Mouse (Mus musculus) limb, embryonic 11.5 days (tissue): ENCODE measurements around the gene Tesc. TPM values are rescaled to one million over a fixed set of nuclear protein-coding genes. Genes with fewer than 3 reads are reported as not detected.

Experiments used
- ATAC-seq: fragments of 200-750 bp; cut with Nextera tagmentation; 2 replicates; pipeline ENCODE4 v1.8.0; 2017; ENCODE audit warnings: low read depth; ENCODE audit not compliant: insufficient number of reproducible peaks, low FRiP score, low TSS enrichment
- DNase-seq: peaks from one replicate; pipeline ENCODE4 v3.0.0-alpha.2; 2015; ENCODE audit warnings: low spot score
- H3K27ac ChIP-seq: fragments of 300-500 bp; sonication (generic); replicated peaks from 2 replicates; pipeline ENCODE4 v1.5.1; 2014; ENCODE audit warnings: low read depth, mild to moderate bottlenecking, low read length
- H3K27me3 ChIP-seq: fragments of 300-500 bp; sonication (generic); 2 replicates; pipeline ENCODE4 v1.6.1; 2014; ENCODE audit warnings: mild to moderate bottlenecking, low read length, mixed read lengths; ENCODE audit not compliant: control insufficient read depth, insufficient read depth
- H3K36me3 ChIP-seq: fragments of 300-500 bp; sonication (generic); 2 replicates; pipeline ENCODE4 v1.6.1; 2014; ENCODE audit warnings: mild to moderate bottlenecking, low read length, moderate library complexity, mixed read lengths; ENCODE audit not compliant: control insufficient read depth, insufficient read depth
- H3K4me1 ChIP-seq: fragments of 300-500 bp; sonication (generic); 2 replicates; pipeline ENCODE4 v1.6.1; 2014; ENCODE audit warnings: low read length, mixed read lengths; ENCODE audit not compliant: control insufficient read depth, insufficient read depth
- H3K4me2 ChIP-seq: fragments of 300-500 bp; sonication (generic); 2 replicates; pipeline ENCODE4 v1.6.1; 2014; ENCODE audit warnings: low read depth, mild to moderate bottlenecking, moderate library complexity; ENCODE audit not compliant: severe bottlenecking
- H3K4me3 ChIP-seq: fragments of 300-500 bp; sonication (generic); 2 replicates; pipeline ENCODE4 v1.5.1; 2014; ENCODE audit warnings: low read depth, low read length
- H3K9ac ChIP-seq: fragments of 300-500 bp; sonication (generic); 2 replicates; pipeline ENCODE4 v1.6.1; 2014; ENCODE audit warnings: mild to moderate bottlenecking, low read length
- H3K9me3 ChIP-seq: fragments of 300-500 bp; sonication (generic); 2 replicates; pipeline ENCODE4 v1.6.1; 2016; ENCODE audit warnings: low read length; ENCODE audit not compliant: control insufficient read depth
- WGBS: fragments of 180-500 bp; shearing (Covaris S2); extraction: QIAGEN DNeasy Blood & Tissue Kit; methylation state at CpG from one replicate; pipeline ENCODE4 v1.1.7; 2014; 5-methylcytosine and 5-hydroxymethylcytosine counted together
- polyA plus RNA-seq: library from polyadenylated mRNA; unstranded; fragments of >200 nt; fragmentation: Nextera tagmentation; extraction: Ambion mirVana; gene quantifications from 2 replicates; pipeline ENCODE4 v1.2.1, GENCODE M21; 2014

The Tesc gene
- polyA plus RNA-seq, 1 experiment from 2014 or later, result 0.53 TPM

DNA sequence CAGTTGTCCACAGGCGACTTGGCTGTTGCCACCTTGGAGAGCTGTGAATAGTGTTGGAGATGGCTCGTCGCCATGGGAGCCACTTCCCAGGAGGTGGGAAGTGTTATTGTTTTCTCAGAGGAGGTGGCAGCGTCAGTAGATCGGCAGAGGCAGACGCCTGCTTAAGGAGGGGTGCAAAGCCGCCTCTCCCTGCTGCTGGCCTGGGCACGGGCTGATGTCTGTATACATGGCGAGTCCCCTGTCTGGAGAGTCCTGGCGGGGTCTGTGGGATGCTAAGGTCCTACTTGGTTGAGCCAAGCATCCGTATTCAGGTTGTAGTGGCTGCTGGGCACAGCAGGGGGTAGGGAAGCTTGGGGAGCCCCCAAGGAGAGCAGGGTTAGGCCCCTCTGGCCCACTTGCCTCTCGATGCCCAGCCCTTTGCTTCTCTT, 11.7 kb downstream of the Tesc start:
- Histone ChIP-seq H3K27ac (no peak overlapping the region), H3K4me2 (no peak overlapping the region), H3K36me3 (no peaks in the 10 kb centered on the region), H3K4me3 (no peak overlapping the region), H3K27me3 (peaks cover 3% of the 10 kb centered on the region; the same call in 1 of the 2 replicates), H3K9ac (no peak overlapping the region), H3K9me3 (no peaks in the 10 kb centered on the region), H3K4me1 (peaks cover 8% of the 10 kb centered on the region; the same call in 1 of the 2 replicates)
- DNase-seq (no peak), ATAC-seq (no peak)
- WGBS, result 35% methylated on average over 12 of the region's 12 CpGs

DNA sequence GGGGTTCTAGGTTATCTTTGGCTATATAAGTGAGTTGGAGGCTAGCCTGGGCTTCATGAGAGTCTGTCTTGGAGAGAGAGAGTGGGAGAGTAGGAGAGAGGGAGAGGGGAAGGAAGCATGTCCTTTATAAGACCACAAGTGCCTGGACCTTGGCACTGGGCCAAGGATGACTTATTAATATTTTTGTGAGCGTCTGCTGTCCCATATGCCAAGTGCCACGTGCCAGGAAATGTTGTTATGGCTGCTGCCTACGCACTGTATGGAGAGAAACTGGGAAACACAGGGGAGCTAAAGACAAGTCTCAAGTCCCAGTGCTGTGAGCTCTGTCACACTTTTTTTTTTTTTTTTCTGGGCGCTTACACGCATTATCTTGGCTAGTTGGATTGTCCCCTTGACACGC, 15.1 kb downstream of the Tesc start:
- no peaks in the 10 kb centered on the region for H3K9me3 ChIP-seq
- H3K4me3 ChIP-seq, result no peak overlapping the region
- WGBS, result 95% methylated on average over 6 of the region's 6 CpGs
- ATAC-seq (no peak), DNase-seq (no peak)
- H3K4me2 ChIP-seq, result no peak overlapping the region
- H3K27ac ChIP-seq, result no peak overlapping the region
- peaks cover 4% of the 10 kb centered on the region; the same call in 1 of the 2 replicates for H3K4me1 ChIP-seq
- H3K27me3 ChIP-seq, result no peaks in the 10 kb centered on the region
- H3K36me3 ChIP-seq, result no peaks in the 10 kb centered on the region
- no peak overlapping the region for H3K9ac ChIP-seq

DNA sequence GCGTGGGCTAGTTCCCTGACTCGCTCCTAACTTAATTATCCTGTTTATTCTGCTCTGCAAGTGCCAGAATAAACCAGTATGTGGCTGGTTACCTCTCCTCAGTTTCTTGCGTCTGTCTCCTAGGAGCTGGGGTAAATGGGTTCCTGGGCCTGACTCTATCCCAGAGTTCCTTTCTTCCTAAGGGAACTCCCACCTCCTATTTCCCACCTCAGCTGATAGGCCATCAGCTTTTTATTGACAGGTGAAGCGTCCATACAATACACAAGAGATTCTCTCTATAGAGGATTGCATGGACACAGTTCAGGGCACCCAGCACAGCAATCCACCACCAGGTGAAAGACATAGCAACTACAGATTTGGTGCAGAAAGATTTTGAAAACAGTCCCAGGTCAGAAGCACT, 16.2 kb downstream of the Tesc start:
- no peak for DNase-seq
- 89% methylated on average over 4 of the region's 4 CpGs for WGBS
- no peaks in the 10 kb centered on the region for H3K9me3 ChIP-seq

DNA sequence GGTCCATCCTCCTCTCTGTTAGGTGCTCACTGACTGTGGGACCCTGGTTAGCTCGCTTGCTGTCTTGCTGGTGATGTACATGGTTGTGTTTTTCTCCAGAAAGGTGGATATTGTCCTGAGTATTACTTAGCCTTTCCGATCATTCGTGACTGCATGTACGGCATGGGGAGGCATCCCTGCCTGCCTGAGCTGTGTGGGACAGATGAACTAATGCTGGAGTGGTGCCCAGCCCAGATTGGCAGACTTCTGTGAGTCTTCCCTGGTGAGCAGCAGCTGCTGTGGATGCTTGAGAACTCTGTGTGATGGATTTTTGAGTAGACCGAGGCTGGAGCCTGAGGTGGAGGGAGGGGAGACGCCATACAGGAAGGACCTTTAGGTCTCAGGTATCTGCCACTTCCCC, 17.4 kb downstream of the Tesc start:
- WGBS, result 91% methylated on average over 6 of the region's 6 CpGs

More for the DNA sequence above, 16.2 kb downstream of the Tesc start:
- Histone ChIP-seq H3K36me3 (no peaks in the 10 kb centered on the region), H3K4me1 (no peaks in the 10 kb centered on the region), H3K9ac (no peak overlapping the region), H3K27ac (no peak overlapping the region), H3K27me3 (no peaks in the 10 kb centered on the region), H3K4me2 (no peak overlapping the region), H3K4me3 (no peak overlapping the region)
- ATAC-seq, result no peak

DNA sequence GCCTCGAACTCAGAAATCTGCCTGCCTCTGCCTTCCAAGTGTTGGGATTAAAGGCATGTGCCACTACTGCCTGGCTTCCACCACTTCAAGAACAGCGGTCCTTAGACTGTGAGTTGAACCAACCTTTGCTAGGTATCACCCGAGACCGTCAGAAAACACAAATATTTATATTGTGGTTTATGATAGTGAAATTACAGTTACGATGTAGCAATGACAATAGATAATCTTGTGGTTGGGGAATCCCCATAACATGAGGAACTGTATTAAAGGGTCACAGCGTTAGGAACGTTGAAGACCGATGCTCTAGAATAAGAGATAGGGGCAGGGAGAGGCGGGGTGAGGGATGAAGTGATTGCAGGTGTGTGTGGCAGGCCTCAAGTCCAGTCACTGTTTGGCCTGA, 17.8 kb downstream of the Tesc start:
- Histone ChIP-seq H3K9ac (no peak overlapping the region), H3K9me3 (no peaks in the 10 kb centered on the region), H3K4me2 (no peak overlapping the region), H3K27me3 (no peaks in the 10 kb centered on the region), H3K4me1 (no peaks in the 10 kb centered on the region), H3K27ac (no peak overlapping the region), H3K4me3 (no peak overlapping the region), H3K36me3 (no peaks in the 10 kb centered on the region)
- no peak for DNase-seq
- WGBS, result 91% methylated on average over 9 of the region's 9 CpGs
- ATAC-seq, result no peak

More for the DNA sequence above, 17.4 kb downstream of the Tesc start:
- no peak for ATAC-seq
- Histone ChIP-seq H3K27me3 (no peaks in the 10 kb centered on the region), H3K4me2 (no peak overlapping the region), H3K9me3 (no peaks in the 10 kb centered on the region), H3K27ac (no peak overlapping the region), H3K4me1 (no peaks in the 10 kb centered on the region), H3K36me3 (no peaks in the 10 kb centered on the region), H3K4me3 (no peak overlapping the region), H3K9ac (no peak overlapping the region)
- DNase-seq, result no peak

GRCm38 (mm10) chr5:118047091-118047757, 19.7 kb downstream of the Tesc start:
- ATAC-seq, result no peak
- Histone ChIP-seq H3K9me3 (no peaks in the 10 kb centered on the region), H3K9ac (no peak overlapping the region), H3K4me1 (no peaks in the 10 kb centered on the region), H3K4me3 (no peak overlapping the region), H3K27ac (no peak overlapping the region), H3K27me3 (no peaks in the 10 kb centered on the region), H3K4me2 (no peak overlapping the region), H3K36me3 (no peaks in the 10 kb centered on the region)
- DNase-seq, result no peak
- WGBS, result 91% methylated on average over 14 of the region's 14 CpGs

- no peak for ATAC-seq
- 78% methylated on average over 4 of the region's 4 CpGs for WGBS
These were observed 20.9 kb downstream of the Tesc start for GRCm38 (mm10) chr5:118048412-118048811.

DNA sequence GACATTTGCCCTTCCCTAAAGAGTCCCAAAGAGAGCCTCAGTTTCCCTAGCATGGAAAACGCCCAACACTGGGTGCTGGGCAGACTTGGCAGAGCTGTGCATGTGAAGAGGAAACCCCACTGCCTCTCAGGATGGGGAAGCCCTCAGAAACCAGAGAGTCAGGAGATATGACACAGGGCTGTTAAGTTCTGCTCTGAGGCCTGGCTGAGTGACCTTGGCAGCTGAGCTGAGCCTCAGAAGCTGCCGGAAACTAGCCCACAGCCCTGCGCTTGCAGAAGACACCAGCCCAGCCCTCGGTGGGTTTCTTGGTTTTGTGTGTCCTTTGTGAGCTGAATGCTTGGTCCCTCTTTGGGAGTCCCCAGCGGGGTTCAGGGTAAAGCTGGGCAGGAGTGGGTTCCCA, 21.4 kb downstream of the Tesc start:
- no peaks in the 10 kb centered on the region for H3K4me1 ChIP-seq
- no peaks in the 10 kb centered on the region for H3K9me3 ChIP-seq
- H3K27ac ChIP-seq, result no peak overlapping the region
- DNase-seq, result no peak
- H3K4me3 ChIP-seq, result no peak overlapping the region
- H3K27me3 ChIP-seq, result no peaks in the 10 kb centered on the region
- H3K36me3 ChIP-seq, result no peaks in the 10 kb centered on the region
- WGBS, result 88% methylated on average over 5 of the region's 5 CpGs
- no peak for ATAC-seq
- no peak overlapping the region for H3K9ac ChIP-seq
- H3K4me2 ChIP-seq, result no peak overlapping the region

More at GRCm38 (mm10) chr5:118048412-118048811, 20.9 kb downstream of the Tesc start:
- H3K9me3 ChIP-seq, result no peaks in the 10 kb centered on the region
- no peaks in the 10 kb centered on the region for H3K4me1 ChIP-seq
- H3K9ac ChIP-seq, result no peak overlapping the region
- no peaks in the 10 kb centered on the region for H3K27me3 ChIP-seq
- H3K27ac ChIP-seq, result no peak overlapping the region
- H3K4me2 ChIP-seq, result no peak overlapping the region
- H3K36me3 ChIP-seq, result no peaks in the 10 kb centered on the region
- no peak for DNase-seq
- H3K4me3 ChIP-seq, result no peak overlapping the region

- Histone ChIP-seq H3K27ac (no peak overlapping the region), H3K4me2 (no peak overlapping the region), H3K4me1 (no peaks in the 10 kb centered on the region), H3K27me3 (no peaks in the 10 kb centered on the region), H3K4me3 (no peak overlapping the region), H3K36me3 (no peaks in the 10 kb centered on the region), H3K9ac (no peak overlapping the region), H3K9me3 (no peaks in the 10 kb centered on the region)
- WGBS, result 80% methylated on average over 4 of the region's 4 CpGs
- ATAC-seq (no peak), DNase-seq (no peak)
These were observed 23.2 kb downstream of the Tesc start for GRCm38 (mm10) chr5:118050743-118051142.
